Mouse (Mus musculus) T-helper 1 cell (primary cell): ENCODE results near the gene Ryr3.

Experiments used
- in situ Hi-C: fragments of 300-600 bp; cut with MboI, MseI; formaldehyde crosslinking; loops from one replicate; pipeline ENCODE4 v1.15.1; 2025; ENCODE audit warnings: high pct_unique_total_duplicates

The Ryr3 gene

GRCm38 (mm10) chr2:112799351-112799994 is 417.4 kb downstream of the Ryr3 start:
- in situ Hi-C loops: no loop called here

- in situ Hi-C loops: no loop called here
These were observed 435.3 kb downstream of the Ryr3 start for GRCm38 (mm10) chr2:112781631-112782030.

- in situ Hi-C loops: loop anchor here (10.0 kb wide), 1 partner anchor 530 kb away; no protein-coding TSS in a partner anchor
These were observed 442.1 kb downstream of the Ryr3 start for GRCm38 (mm10) chr2:112774762-112775161.

GRCm38 (mm10) chr2:112767665-112768064 is 449.2 kb downstream of the Ryr3 start:
- in situ Hi-C loops: no loop called here

GRCm38 (mm10) chr2:112765046-112765445 is 451.9 kb downstream of the Ryr3 start:
- in situ Hi-C loops: no loop called here

GRCm38 (mm10) chr2:112764274-112764673 is 452.6 kb downstream of the Ryr3 start:
- in situ Hi-C loops: no loop called here

GRCm38 (mm10) chr2:112762006-112762405 is 454.9 kb downstream of the Ryr3 start:
- in situ Hi-C loops: no loop called here

- in situ Hi-C loops: no loop called here
These were observed 455.5 kb downstream of the Ryr3 start for GRCm38 (mm10) chr2:112761196-112761913.

- in situ Hi-C loops: no loop called here
These were observed 456.2 kb downstream of the Ryr3 start for GRCm38 (mm10) chr2:112760692-112761091.

- in situ Hi-C loops: loop anchor here (10.0 kb wide), 1 partner anchor 255 kb away; no protein-coding TSS in a partner anchor
These were observed 457.2 kb downstream of the Ryr3 start for GRCm38 (mm10) chr2:112759678-112760077.

GRCm38 (mm10) chr2:112758732-112759131 is 458.2 kb downstream of the Ryr3 start:
- in situ Hi-C loops: loop anchor here (10.0 kb wide), 1 partner anchor 254 kb away; no protein-coding TSS in a partner anchor

- in situ Hi-C loops: loop anchor here (10.0 kb wide), 1 partner anchor 249 kb away; no protein-coding TSS in a partner anchor
These were observed 463.6 kb downstream of the Ryr3 start for GRCm38 (mm10) chr2:112753316-112753715.

GRCm38 (mm10) chr2:112751416-112751815 is 465.5 kb downstream of the Ryr3 start:
- in situ Hi-C loops: loop anchor here (10.0 kb wide), 1 partner anchor 247 kb away; no protein-coding TSS in a partner anchor

- in situ Hi-C loops: no loop called here
These were observed 468.4 kb downstream of the Ryr3 start for GRCm38 (mm10) chr2:112748532-112748931.

GRCm38 (mm10) chr2:112732942-112733341 is 484.0 kb downstream of the Ryr3 start:
- in situ Hi-C loops: no loop called here

- in situ Hi-C loops: no loop called here
These were observed 489.1 kb downstream of the Ryr3 start for GRCm38 (mm10) chr2:112727842-112728241.

- in situ Hi-C loops: no loop called here
These were observed 495.7 kb downstream of the Ryr3 start for GRCm38 (mm10) chr2:112721217-112721616.

- in situ Hi-C loops: no loop called here
These were observed 496.2 kb downstream of the Ryr3 start for GRCm38 (mm10) chr2:112720715-112721114.

GRCm38 (mm10) chr2:112714648-112715047 is 502.2 kb downstream of the Ryr3 start:
- in situ Hi-C loops: no loop called here

- in situ Hi-C loops: no loop called here
These were observed 535.1 kb downstream of the Ryr3 start for GRCm38 (mm10) chr2:112681817-112682216.

GRCm38 (mm10) chr2:112677246-112677645 is 539.6 kb downstream of the Ryr3 start:
- in situ Hi-C loops: no loop called here

- in situ Hi-C loops: no loop called here
These were observed 540.2 kb downstream of the Ryr3 start for GRCm38 (mm10) chr2:112676721-112677120.

GRCm38 (mm10) chr2:112676175-112676574 is 540.7 kb downstream of the Ryr3 start:
- in situ Hi-C loops: no loop called here
